Mouse (Mus musculus) heart, postnatal 0 days (tissue): ENCODE results near the gene Myl7. TPM values are rescaled to one million over a fixed set of nuclear protein-coding genes. Genes with fewer than 3 reads are reported as not detected.

Experiments
- ATAC-seq: fragments of 200-750 bp; cut with Nextera tagmentation; 2 replicates; pipeline ENCODE4 v1.8.0; 2017; ENCODE audit warnings: low read depth, moderate number of reproducible peaks, moderate library complexity; ENCODE audit not compliant: insufficient read depth
- DNase-seq: peaks from one replicate; pipeline ENCODE4 v3.0.0-alpha.2; 2016; ENCODE audit warnings: low spot score
- H3K27ac ChIP-seq: fragments of 300-500 bp; sonication (generic); 2 replicates; pipeline ENCODE4 v1.5.1; 2014; ENCODE audit warnings: low read depth, mild to moderate bottlenecking
- H3K27me3 ChIP-seq: fragments of 300-500 bp; sonication (generic); 2 replicates; pipeline ENCODE4 v1.6.1; 2014; ENCODE audit warnings: low read length, mixed read lengths; ENCODE audit not compliant: control insufficient read depth, insufficient read depth
- H3K36me3 ChIP-seq: fragments of 300-500 bp; sonication (generic); replicated peaks from 2 replicates; pipeline ENCODE4 v1.6.1; 2014; ENCODE audit warnings: low read length, mixed read lengths; ENCODE audit not compliant: control insufficient read depth, insufficient read depth
- H3K4me1 ChIP-seq: fragments of 300-500 bp; sonication (generic); 2 replicates; pipeline ENCODE4 v1.6.1; 2014; ENCODE audit warnings: antibody characterized with exemption; ENCODE audit not compliant: control insufficient read depth, insufficient read depth
- H3K4me2 ChIP-seq: fragments of 300-500 bp; sonication (generic); 2 replicates; pipeline ENCODE4 v1.6.1; 2014; ENCODE audit warnings: low read depth, mild to moderate bottlenecking, low read length, moderate library complexity
- H3K4me3 ChIP-seq: fragments of 300-500 bp; sonication (generic); 2 replicates; pipeline ENCODE4 v1.5.1; 2014; ENCODE audit warnings: low read depth, low read length
- H3K9ac ChIP-seq: fragments of 300-500 bp; sonication (generic); replicated peaks from 2 replicates; pipeline ENCODE4 v1.6.1; 2014; ENCODE audit warnings: low read depth, low read length, mixed read lengths
- H3K9me3 ChIP-seq: fragments of 300-500 bp; sonication (generic); replicated peaks from 2 replicates; pipeline ENCODE4 v1.6.1; 2016; ENCODE audit warnings: low read length; ENCODE audit not compliant: control insufficient read depth
- CTCF ChIP-seq: IDR thresholded peaks from 2 replicates; pipeline ENCODE4 v1.5.1; 2016; ENCODE audit warnings: antibody characterized with exemption, control low read depth, low read depth
- EP300 ChIP-seq: IDR thresholded peaks from 2 replicates; pipeline ENCODE4 v1.6.1; 2016; ENCODE audit warnings: antibody characterized with exemption, low read depth
- WGBS: fragments of 180-500 bp; shearing (Covaris S2); extraction: QIAGEN DNeasy Blood & Tissue Kit; methylation state at CpG from one replicate; pipeline ENCODE4 v1.1.7; 2014; 5-methylcytosine and 5-hydroxymethylcytosine counted together
- polyA plus RNA-seq: library from polyadenylated mRNA; unstranded; fragments of >200 nt; fragmentation: Nextera tagmentation; extraction: Ambion mirVana; gene quantifications from 2 replicates; pipeline ENCODE4 v1.2.1, GENCODE M21; 2015
- total RNA-seq: library from RNA; depleted of rRNA; stranded (reverse); fragments of >200 nt; gene quantifications from 2 replicates; pipeline ENCODE4 v1.2.3, GENCODE M21; 2014; ENCODE audit warnings: low replicate concordance

Gene Myl7
- total and polyA plus RNA-seq, 2 experiments from 2014 or later = 1,536 to 5,015 TPM

- no peak for TF ChIP-seq CTCF
- no peak for TF ChIP-seq EP300
- no peaks in the 10 kb centered on the region; the same call in 1 of the 2 replicates for H3K4me1 ChIP-seq
- H3K4me2 ChIP-seq = no peak overlapping the region
- H3K4me3 ChIP-seq = no peak overlapping the region
- H3K9me3 ChIP-seq = no peaks in the 10 kb centered on the region
- no peak overlapping the region for H3K27ac ChIP-seq
- 0 out of 2 replicates have a peak, but pooled peaks cover 7% of the 10 kb centered on the region for H3K27me3 ChIP-seq
- ATAC-seq = no peak
- no peak for DNase-seq
- H3K9ac ChIP-seq = no peak overlapping the region
- 76% methylated on average over 2 of the region's 2 CpGs for WGBS
- no peaks in the 10 kb centered on the region for H3K36me3 ChIP-seq
These were observed 5.3 kb upstream of the Myl7 start for GRCm38 (mm10) chr11:5903844-5904243.

GRCm38 (mm10) chr11:5902390-5902789, 3.8 kb upstream of the Myl7 start:
- 0 out of 2 replicates have a peak, but pooled peaks cover 7% of the 10 kb centered on the region for H3K27me3 ChIP-seq
- no peak overlapping the region for H3K4me3 ChIP-seq
- no peak overlapping the region for H3K27ac ChIP-seq
- DNase-seq = no peak
- peaks cover 8% of the 10 kb centered on the region for H3K4me1 ChIP-seq
- ATAC-seq = no peak
- 38% methylated on average over 6 of the region's 6 CpGs for WGBS
- no peaks in the 10 kb centered on the region for H3K9me3 ChIP-seq
- H3K36me3 ChIP-seq = no peaks in the 10 kb centered on the region
- peak overlapping the region; percentile 50 for H3K4me2 ChIP-seq
- TF ChIP-seq CTCF (no peak), EP300 (no peak)
- H3K9ac ChIP-seq = no peak overlapping the region

- no peak overlapping the region for H3K9ac ChIP-seq
- H3K36me3 ChIP-seq = no peaks in the 10 kb centered on the region
- no peaks in the 10 kb centered on the region for H3K9me3 ChIP-seq
- peaks cover 12% of the 10 kb centered on the region for H3K4me1 ChIP-seq
- H3K27ac ChIP-seq = no peak overlapping the region
- 0 out of 2 replicates have a peak, but pooled peaks cover 7% of the 10 kb centered on the region for H3K27me3 ChIP-seq
- ATAC-seq (peak; percentile 62), DNase-seq (no peak)
- peak overlapping the region; percentile 18 for H3K4me3 ChIP-seq
- 6% methylated on average over 32 of the region's 32 CpGs for WGBS
- H3K4me2 ChIP-seq = peak overlapping the region; percentile 50
- TF ChIP-seq CTCF = no peak
These were observed 3.4 kb upstream of the Myl7 start for GRCm38 (mm10) chr11:5901950-5902349.

GRCm38 (mm10) chr11:5901320-5901719, 2.7 kb upstream of the Myl7 start:
- TF ChIP-seq CTCF = no peak
- TF ChIP-seq EP300 = no peak
- DNase-seq (no peak), ATAC-seq (no peak)
- Histone ChIP-seq H3K9me3 (no peaks in the 10 kb centered on the region), H3K27ac (no peak overlapping the region), H3K4me1 (peaks cover 13% of the 10 kb centered on the region), H3K27me3 (0 out of 2 replicates have a peak, but pooled peaks cover 7% of the 10 kb centered on the region), H3K9ac (no peak overlapping the region), H3K36me3 (no peaks in the 10 kb centered on the region), H3K4me3 (no peak overlapping the region), H3K4me2 (peak overlapping the region; percentile 50)
- 35% methylated on average over 3 of the region's 3 CpGs for WGBS

- no peaks in the 10 kb centered on the region for H3K9me3 ChIP-seq
- H3K4me3 ChIP-seq = no peak overlapping the region
These were observed 704 bp upstream of the Myl7 start for GRCm38 (mm10) chr11:5899286-5899685.

GRCm38 (mm10) chr11:5897839-5898238, 743 bp downstream of the Myl7 start:
- H3K27me3 ChIP-seq = 0 out of 2 replicates have a peak, but pooled peaks cover 7% of the 10 kb centered on the region
- peak overlapping the region; percentile 33; the same call in 1 of the 2 replicates for H3K9ac ChIP-seq
- 18% methylated on average over 10 of the region's 10 CpGs for WGBS
- H3K4me3 ChIP-seq = peak overlapping the region; percentile 28
- ATAC-seq (peak; percentile 29), DNase-seq (no peak)
- no peaks in the 10 kb centered on the region for H3K9me3 ChIP-seq
- TF ChIP-seq CTCF (no peak), EP300 (no peak)
- no peaks in the 10 kb centered on the region for H3K36me3 ChIP-seq
- H3K4me1 ChIP-seq = peaks cover 20% of the 10 kb centered on the region
- peak overlapping the region; percentile 47 for H3K4me2 ChIP-seq
- peak overlapping the region; percentile 49 for H3K27ac ChIP-seq

More at GRCm38 (mm10) chr11:5899286-5899685, 704 bp upstream of the Myl7 start:
- no peak for ATAC-seq
- TF ChIP-seq CTCF (no peak), EP300 (no peak)
- H3K36me3 ChIP-seq = no peaks in the 10 kb centered on the region
- peaks cover 13% of the 10 kb centered on the region for H3K4me1 ChIP-seq
- WGBS = 91% methylated on average over 10 of the region's 10 CpGs
- no peak overlapping the region for H3K4me2 ChIP-seq
- DNase-seq = no peak
- 0 out of 2 replicates have a peak, but pooled peaks cover 7% of the 10 kb centered on the region for H3K27me3 ChIP-seq
- no peak overlapping the region for H3K9ac ChIP-seq
- no peak overlapping the region for H3K27ac ChIP-seq
